Mouse (Mus musculus) kidney, embryonic 14.5 days (tissue): ENCODE measurements at regions not wholly inside any gene's neighbourhood (a gene's known extent, or its start where the extent isn't known, plus 50 kb on each side); places are given as distances from the start of the nearest gene placed in this dataset.
"Not testable (repeated sequence)": the region's sequence is repeated elsewhere in the genome, so short reads cannot be mapped to it uniquely, and the experiment has no call there.

ENCODE experiments used
- ATAC-seq: fragments of 200-750 bp; cut with Nextera tagmentation; 2 replicates; pipeline ENCODE4 v1.8.0; 2017; ENCODE audit warnings: moderate number of reproducible peaks, mild to moderate bottlenecking, moderate TSS enrichment, moderate library complexity; ENCODE audit not compliant: low FRiP score, low TSS enrichment
- H3K27ac ChIP-seq: fragments of 300-500 bp; sonication (generic); 2 replicates; pipeline ENCODE4 v1.5.1; 2014; ENCODE audit warnings: low read depth, mild to moderate bottlenecking, low read length, moderate library complexity, mixed read lengths
- H3K27me3 ChIP-seq: fragments of 300-500 bp; sonication (generic); 2 replicates; pipeline ENCODE4 v1.6.1; 2014; ENCODE audit warnings: mild to moderate bottlenecking, low read length; ENCODE audit not compliant: control insufficient read depth, insufficient read depth
- H3K36me3 ChIP-seq: fragments of 300-500 bp; sonication (generic); 2 replicates; pipeline ENCODE4 v1.6.1; 2014; ENCODE audit warnings: low read length, mixed read lengths; ENCODE audit not compliant: control insufficient read depth, insufficient read depth
- H3K4me1 ChIP-seq: fragments of 300-500 bp; sonication (generic); 2 replicates; pipeline ENCODE4 v1.6.1; 2014; ENCODE audit warnings: low read length, mixed read lengths; ENCODE audit not compliant: control insufficient read depth, insufficient read depth
- H3K4me2 ChIP-seq: fragments of 300-500 bp; sonication (generic); replicated peaks from 2 replicates; pipeline ENCODE4 v1.6.1; 2014; ENCODE audit warnings: low read depth, mild to moderate bottlenecking, low read length
- H3K4me3 ChIP-seq: fragments of 300-500 bp; sonication (generic); 2 replicates; pipeline ENCODE4 v1.5.1; 2014; ENCODE audit warnings: mild to moderate bottlenecking, low read length
- H3K9ac ChIP-seq: fragments of 300-500 bp; sonication (generic); 2 replicates; pipeline ENCODE4 v1.6.1; 2014; ENCODE audit warnings: low read depth, mild to moderate bottlenecking, low read length, moderate library complexity
- H3K9me3 ChIP-seq: fragments of 300-500 bp; sonication (generic); 2 replicates; pipeline ENCODE4 v1.6.1; 2016; ENCODE audit warnings: low read length; ENCODE audit not compliant: control insufficient read depth
- WGBS: fragments of 180-500 bp; shearing (Covaris S2); extraction: QIAGEN DNeasy Blood & Tissue Kit; methylation state at CpG from one replicate; pipeline ENCODE4 v1.1.7; 2014; 5-methylcytosine and 5-hydroxymethylcytosine counted together

GRCm38 (mm10) chr12:77031448-77031847, 69.4 kb upstream of the Max start:
- Histone ChIP-seq H3K27me3 (no peaks in the 10 kb centered on the region), H3K4me2 (no peak overlapping the region), H3K27ac (no peak overlapping the region), H3K4me1 (no peaks in the 10 kb centered on the region), H3K4me3 (no peak overlapping the region), H3K9ac (no peak overlapping the region), H3K9me3 (no peaks in the 10 kb centered on the region), H3K36me3 (no peaks in the 10 kb centered on the region)
- ATAC-seq: no peak
- 85% methylated on average over 1 of the region's 1 CpGs for WGBS

GRCm38 (mm10) chr12:77025431-77025879, 63.5 kb upstream of the Max start:
- Histone ChIP-seq H3K4me2 (no peak overlapping the region), H3K9me3 (no peaks in the 10 kb centered on the region), H3K27ac (no peak overlapping the region), H3K4me1 (no peaks in the 10 kb centered on the region), H3K27me3 (no peaks in the 10 kb centered on the region), H3K4me3 (no peak overlapping the region), H3K36me3 (no peaks in the 10 kb centered on the region), H3K9ac (no peak overlapping the region)
- no peak for ATAC-seq
- WGBS: 74% methylated on average over 7 of the region's 7 CpGs

DNA sequence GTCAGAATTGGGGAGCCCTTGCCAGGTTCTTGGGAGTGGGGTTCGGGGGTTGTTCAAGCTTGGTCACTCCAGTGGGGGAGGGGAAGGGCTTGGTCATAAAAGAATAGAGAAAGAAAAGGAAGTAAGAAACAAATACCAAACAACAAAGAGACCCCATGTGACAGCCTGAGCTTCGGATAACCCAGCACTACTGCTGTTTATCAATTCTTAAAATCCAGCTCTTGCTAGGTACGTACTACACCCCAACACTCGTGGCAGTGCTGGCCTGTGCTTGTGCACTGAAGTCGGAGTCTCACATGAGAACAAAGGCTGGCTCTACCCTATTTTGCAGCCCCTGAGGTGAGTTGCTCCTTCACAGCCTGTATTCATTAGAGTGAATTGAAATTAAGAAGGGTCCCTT, 60.5 kb upstream of the Max start:
- Histone ChIP-seq H3K4me1 (no peaks in the 10 kb centered on the region), H3K9me3 (no peaks in the 10 kb centered on the region), H3K4me3 (no peak overlapping the region), H3K27me3 (no peaks in the 10 kb centered on the region), H3K36me3 (no peaks in the 10 kb centered on the region), H3K27ac (no peak overlapping the region), H3K9ac (no peak overlapping the region), H3K4me2 (no peak overlapping the region)
- 74% methylated on average over 5 of the region's 5 CpGs for WGBS
- no peak for ATAC-seq

DNA sequence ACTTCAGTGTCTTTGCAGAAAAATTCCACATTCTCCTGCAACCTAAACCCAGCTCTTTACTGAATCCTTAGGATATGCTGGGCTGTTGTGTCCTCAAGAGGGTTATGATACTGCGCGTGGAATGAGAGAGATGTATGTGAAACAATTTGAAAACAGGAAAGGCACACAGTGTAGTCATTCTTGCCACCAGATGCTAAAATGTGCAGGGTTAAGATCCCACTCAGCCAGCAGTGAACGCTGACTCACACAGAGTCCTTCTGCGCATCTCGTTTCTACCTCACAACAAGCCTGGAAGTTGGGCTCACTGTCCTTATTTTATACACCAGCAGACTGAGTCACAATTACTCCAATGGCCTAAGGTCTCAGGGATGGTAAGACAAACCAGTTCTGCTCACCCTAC, 59.9 kb upstream of the Max start:
- H3K9ac ChIP-seq: no peak overlapping the region
- H3K36me3 ChIP-seq: no peaks in the 10 kb centered on the region
- H3K4me1 ChIP-seq: no peaks in the 10 kb centered on the region
- H3K27ac ChIP-seq: no peak overlapping the region
- WGBS: 90% methylated on average over 5 of the region's 5 CpGs
- H3K9me3 ChIP-seq: no peaks in the 10 kb centered on the region
- no peak overlapping the region for H3K4me3 ChIP-seq
- no peaks in the 10 kb centered on the region for H3K27me3 ChIP-seq
- ATAC-seq: no peak
- H3K4me2 ChIP-seq: no peak overlapping the region

- Histone ChIP-seq H3K9me3 (no peaks in the 10 kb centered on the region), H3K36me3 (no peaks in the 10 kb centered on the region), H3K4me2 (no peak overlapping the region), H3K27me3 (no peaks in the 10 kb centered on the region), H3K9ac (no peak overlapping the region), H3K4me1 (no peaks in the 10 kb centered on the region), H3K4me3 (no peak overlapping the region), H3K27ac (no peak overlapping the region)
- ATAC-seq: no peak
- WGBS: 70% methylated on average over 14 of the region's 14 CpGs
Observed at GRCm38 (mm10) chr12:77019708-77020511, 57.9 kb upstream of the Max start.

- not testable (repeated sequence) for H3K36me3 ChIP-seq, H3K4me3 ChIP-seq, H3K27ac ChIP-seq, H3K4me1 ChIP-seq, ATAC-seq, H3K4me2 ChIP-seq, H3K9ac ChIP-seq, H3K9me3 ChIP-seq, H3K27me3 ChIP-seq
- WGBS: 40% methylated on average over 2 of the region's 2 CpGs
Observed at GRCm38 (mm10) chr12:77019148-77019547, 57.1 kb upstream of the Max start.

GRCm38 (mm10) chr12:77018373-77018772, 56.4 kb upstream of the Max start:
- no peak overlapping the region for H3K27ac ChIP-seq
- ATAC-seq: no peak
- WGBS: 73% methylated on average over 6 of the region's 6 CpGs

DNA sequence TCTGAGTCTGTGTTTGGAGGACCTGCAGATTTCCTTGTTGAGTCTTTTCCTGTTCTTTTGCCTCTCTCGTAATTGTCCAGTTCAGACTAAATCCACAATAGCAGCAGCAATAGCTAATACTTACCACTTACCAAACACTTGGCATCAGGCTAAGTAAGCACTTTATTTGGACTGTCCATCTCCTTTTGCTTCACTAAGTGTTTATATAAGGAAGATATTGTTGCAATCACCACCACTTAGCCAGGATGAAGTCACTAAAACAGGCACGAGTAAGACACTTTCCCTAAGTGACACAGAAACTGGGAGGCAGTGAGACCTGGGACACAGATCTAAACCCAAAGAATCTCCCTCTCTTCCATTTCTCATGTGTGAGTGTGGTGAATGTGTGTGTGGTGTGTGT, 52.9 kb upstream of the Max start:
- Histone ChIP-seq H3K27ac (no peak overlapping the region), H3K4me1 (no peaks in the 10 kb centered on the region), H3K9me3 (no peaks in the 10 kb centered on the region), H3K4me3 (no peak overlapping the region), H3K36me3 (no peaks in the 10 kb centered on the region), H3K9ac (no peak overlapping the region), H3K4me2 (no peak overlapping the region), H3K27me3 (no peaks in the 10 kb centered on the region)
- WGBS: 83% methylated on average over 2 of the region's 2 CpGs
- no peak for ATAC-seq

More at GRCm38 (mm10) chr12:77018373-77018772, 56.4 kb upstream of the Max start:
- H3K4me1 ChIP-seq: no peaks in the 10 kb centered on the region
- no peaks in the 10 kb centered on the region for H3K9me3 ChIP-seq
- H3K27me3 ChIP-seq: no peaks in the 10 kb centered on the region
- H3K9ac ChIP-seq: no peak overlapping the region
- no peak overlapping the region for H3K4me2 ChIP-seq
- H3K4me3 ChIP-seq: no peak overlapping the region
- H3K36me3 ChIP-seq: no peaks in the 10 kb centered on the region
